Mouse (Mus musculus): ENCODE measurements at regions not wholly inside any gene's neighbourhood (a gene's known extent, or its start where the extent isn't known, plus 50 kb on each side); places are given as distances from the start of the nearest gene placed in this dataset.
A peak's percentile ranks its signal among the peaks of the same experiment; 100 is the strongest.

GRCm38 (mm10) chr6:103209202-103209601 is 301.2 kb upstream of the Chl1 start:
- H3K27ac ChIP-seq, result no peak overlapping the region
- H3K9ac ChIP-seq, result no peak overlapping the region
- H3K4me2 ChIP-seq (replicated peaks), result no peak overlapping the region
- H3K27me3 ChIP-seq (replicated peaks), result no peaks in the 10 kb centered on the region
- no peaks in the 10 kb centered on the region for H3K4me1 ChIP-seq (replicated peaks)
- H3K9me3 ChIP-seq, result no peaks in the 10 kb centered on the region
- ATAC-seq, result no peak
- no peak overlapping the region for H3K4me3 ChIP-seq (replicated peaks)
- H3K36me3 ChIP-seq, result no peaks in the 10 kb centered on the region

GRCm38 (mm10) chr6:103213160-103213559 is 297.2 kb upstream of the Chl1 start:
- H3K4me1 ChIP-seq (replicated peaks), result no peaks in the 10 kb centered on the region
- no peak overlapping the region for H3K9ac ChIP-seq
- H3K4me2 ChIP-seq (replicated peaks), result no peak overlapping the region
- no peaks in the 10 kb centered on the region for H3K9me3 ChIP-seq
- H3K4me3 ChIP-seq (replicated peaks), result no peak overlapping the region
- 45% methylated on average over 6 of the region's 6 CpGs for WGBS
- no peaks in the 10 kb centered on the region for H3K36me3 ChIP-seq
- peak; percentile 66 for ATAC-seq
- no peaks in the 10 kb centered on the region for H3K27me3 ChIP-seq (replicated peaks)
- no peak overlapping the region for H3K27ac ChIP-seq

- no peaks in the 10 kb centered on the region for H3K36me3 ChIP-seq
- H3K27me3 ChIP-seq (replicated peaks), result no peaks in the 10 kb centered on the region
- no peak for ATAC-seq
- H3K4me1 ChIP-seq (replicated peaks), result no peaks in the 10 kb centered on the region
- H3K9me3 ChIP-seq, result no peaks in the 10 kb centered on the region
- H3K9ac ChIP-seq, result no peak overlapping the region
- H3K4me2 ChIP-seq (replicated peaks), result no peak overlapping the region
- H3K27ac ChIP-seq, result no peak overlapping the region
- H3K4me3 ChIP-seq (replicated peaks), result no peak overlapping the region
Measured at GRCm38 (mm10) chr6:103236896-103237295, 273.5 kb upstream of the Chl1 start.

GRCm38 (mm10) chr6:103268984-103269383 is 241.4 kb upstream of the Chl1 start:
- no peak for ATAC-seq
- no peak overlapping the region for H3K4me2 ChIP-seq (replicated peaks)
- H3K27me3 ChIP-seq (replicated peaks), result no peaks in the 10 kb centered on the region
- no peak overlapping the region for H3K4me3 ChIP-seq (replicated peaks)
- no peaks in the 10 kb centered on the region for H3K9me3 ChIP-seq
- 83% methylated on average over 5 of the region's 5 CpGs for WGBS
- no peak overlapping the region for H3K27ac ChIP-seq
- no peaks in the 10 kb centered on the region for H3K4me1 ChIP-seq (replicated peaks)
- no peaks in the 10 kb centered on the region for H3K36me3 ChIP-seq
- no peak overlapping the region for H3K9ac ChIP-seq

- H3K27ac ChIP-seq, result no peak overlapping the region
- H3K4me3 ChIP-seq (replicated peaks), result no peak overlapping the region
- H3K36me3 ChIP-seq, result no peaks in the 10 kb centered on the region
- H3K27me3 ChIP-seq (replicated peaks), result no peaks in the 10 kb centered on the region
- H3K4me2 ChIP-seq (replicated peaks), result no peak overlapping the region
- ATAC-seq, result no peak
- H3K9ac ChIP-seq, result no peak overlapping the region
- WGBS, result 68% methylated on average over 3 of the region's 3 CpGs
- H3K9me3 ChIP-seq, result no peaks in the 10 kb centered on the region
- H3K4me1 ChIP-seq (replicated peaks), result no peaks in the 10 kb centered on the region
Measured at GRCm38 (mm10) chr6:103272216-103272615, 238.2 kb upstream of the Chl1 start.

- Histone ChIP-seq H3K27ac (no peak overlapping the region), H3K4me2 (replicated peaks) (no peak overlapping the region), H3K36me3 (no peaks in the 10 kb centered on the region), H3K27me3 (replicated peaks) (no peaks in the 10 kb centered on the region), H3K9me3 (no peaks in the 10 kb centered on the region), H3K4me3 (replicated peaks) (no peak overlapping the region), H3K4me1 (replicated peaks) (no peaks in the 10 kb centered on the region), H3K9ac (no peak overlapping the region)
- 68% methylated on average over 4 of the region's 4 CpGs for WGBS
- no peak for ATAC-seq
Measured at GRCm38 (mm10) chr6:103275071-103275470, 235.3 kb upstream of the Chl1 start.

GRCm38 (mm10) chr6:103275476-103275875 is 234.9 kb upstream of the Chl1 start:
- no peak overlapping the region for H3K9ac ChIP-seq
- no peak for ATAC-seq
- H3K4me2 ChIP-seq (replicated peaks), result no peak overlapping the region
- no peaks in the 10 kb centered on the region for H3K4me1 ChIP-seq (replicated peaks)
- no peaks in the 10 kb centered on the region for H3K36me3 ChIP-seq
- WGBS, result 29% methylated on average over 2 of the region's 2 CpGs
- no peaks in the 10 kb centered on the region for H3K9me3 ChIP-seq
- no peak overlapping the region for H3K4me3 ChIP-seq (replicated peaks)
- H3K27ac ChIP-seq, result no peak overlapping the region
- H3K27me3 ChIP-seq (replicated peaks), result no peaks in the 10 kb centered on the region

GRCm38 (mm10) chr6:103296015-103296414 is 214.4 kb upstream of the Chl1 start:
- no peaks in the 10 kb centered on the region for H3K4me1 ChIP-seq (replicated peaks)
- WGBS, result 90% methylated on average over 6 of the region's 6 CpGs
- H3K36me3 ChIP-seq, result no peaks in the 10 kb centered on the region
- no peak overlapping the region for H3K4me3 ChIP-seq (replicated peaks)
- H3K27me3 ChIP-seq (replicated peaks), result no peaks in the 10 kb centered on the region
- H3K9me3 ChIP-seq, result no peaks in the 10 kb centered on the region
- no peak overlapping the region for H3K4me2 ChIP-seq (replicated peaks)
- ATAC-seq, result no peak
- H3K9ac ChIP-seq, result no peak overlapping the region
- H3K27ac ChIP-seq, result no peak overlapping the region

- WGBS, result 46% methylated on average over 8 of the region's 8 CpGs
- ATAC-seq, result 0 out of 2 replicates have a peak, but pooled peaks have one; percentile 56
Measured at GRCm38 (mm10) chr6:103306420-103307249, 203.8 kb upstream of the Chl1 start.

GRCm38 (mm10) chr6:103307250-103307580 is 203.2 kb upstream of the Chl1 start:
- no peaks in the 10 kb centered on the region for H3K36me3 ChIP-seq
- no peak overlapping the region for H3K9ac ChIP-seq
- WGBS, result 24% methylated on average over 3 of the region's 3 CpGs
- ATAC-seq, result no peak
- no peaks in the 10 kb centered on the region for H3K27me3 ChIP-seq (replicated peaks)
- no peaks in the 10 kb centered on the region for H3K4me1 ChIP-seq (replicated peaks)
- no peak overlapping the region for H3K4me3 ChIP-seq (replicated peaks)
- no peak overlapping the region for H3K27ac ChIP-seq
- no peak overlapping the region for H3K4me2 ChIP-seq (replicated peaks)
- no peaks in the 10 kb centered on the region for H3K9me3 ChIP-seq

More at GRCm38 (mm10) chr6:103306420-103307249, 203.8 kb upstream of the Chl1 start:
- no peaks in the 10 kb centered on the region for H3K27me3 ChIP-seq (replicated peaks)
- no peaks in the 10 kb centered on the region for H3K4me1 ChIP-seq (replicated peaks)
- H3K27ac ChIP-seq, result no peak overlapping the region
- no peak overlapping the region for H3K4me2 ChIP-seq (replicated peaks)
- no peak overlapping the region for H3K9ac ChIP-seq
- H3K36me3 ChIP-seq, result no peaks in the 10 kb centered on the region
- H3K9me3 ChIP-seq, result no peaks in the 10 kb centered on the region
- no peak overlapping the region for H3K4me3 ChIP-seq (replicated peaks)

- ATAC-seq, result no peak
- WGBS, result 68% methylated on average over 6 of the region's 6 CpGs
- no peaks in the 10 kb centered on the region for H3K27me3 ChIP-seq (replicated peaks)
- no peaks in the 10 kb centered on the region for H3K9me3 ChIP-seq
- no peaks in the 10 kb centered on the region for H3K36me3 ChIP-seq
- no peak overlapping the region for H3K27ac ChIP-seq
- H3K4me2 ChIP-seq (replicated peaks), result no peak overlapping the region
- no peak overlapping the region for H3K4me3 ChIP-seq (replicated peaks)
- no peaks in the 10 kb centered on the region for H3K4me1 ChIP-seq (replicated peaks)
- no peak overlapping the region for H3K9ac ChIP-seq
Measured at GRCm38 (mm10) chr6:103312149-103312548, 198.2 kb upstream of the Chl1 start.

GRCm38 (mm10) chr6:103312935-103313334 is 197.5 kb upstream of the Chl1 start:
- Histone ChIP-seq H3K36me3 (no peaks in the 10 kb centered on the region), H3K4me3 (replicated peaks) (no peak overlapping the region), H3K4me2 (replicated peaks) (no peak overlapping the region), H3K9ac (no peak overlapping the region), H3K9me3 (no peaks in the 10 kb centered on the region), H3K27ac (no peak overlapping the region), H3K27me3 (replicated peaks) (no peaks in the 10 kb centered on the region), H3K4me1 (replicated peaks) (no peaks in the 10 kb centered on the region)
- no peak for ATAC-seq
- 75% methylated on average over 5 of the region's 5 CpGs for WGBS

- no peak overlapping the region for H3K27ac ChIP-seq
- WGBS, result 24% methylated on average over 6 of the region's 6 CpGs
- ATAC-seq, result no peak
Measured at GRCm38 (mm10) chr6:103318081-103318480, 192.3 kb upstream of the Chl1 start.

More at GRCm38 (mm10) chr6:103318081-103318480, 192.3 kb upstream of the Chl1 start:
- Histone ChIP-seq H3K9ac (no peak overlapping the region), H3K4me2 (replicated peaks) (no peak overlapping the region), H3K27me3 (replicated peaks) (no peaks in the 10 kb centered on the region), H3K36me3 (no peaks in the 10 kb centered on the region), H3K4me3 (replicated peaks) (no peak overlapping the region), H3K4me1 (replicated peaks) (no peaks in the 10 kb centered on the region), H3K9me3 (no peaks in the 10 kb centered on the region)

Data from intestine, embryonic 15.5 days (tissue).